Mouse (Mus musculus) left cerebral cortex, postnatal 4 days (tissue): ENCODE results near the gene Ctbp2. TPM values are rescaled to one million over a fixed set of nuclear protein-coding genes. Genes with fewer than 3 reads are reported as not detected.

Experiments used
- DNase-seq: peaks from one replicate; pipeline ENCODE4 v3.0.0-alpha.2; 2022
- intact Hi-C: fragments of 180-260 bp; cut with DNase I; formaldehyde crosslinking; loops from one replicate; pipeline ENCODE4 v1.15.1; 2025
- total RNA-seq, 2 experiments: library from RNA; stranded (reverse); gene quantifications; 2 replicates each; pipeline ENCODE4 v1.2.3; 2021

Gene Ctbp2
- total RNA-seq, 2 experiments from 2014 or later: 41.0 to 48.8 TPM

- intact Hi-C loops: no loop called here
These were observed 76.0 kb downstream of the Ctbp2 start for GRCm38 (mm10) chr7:133048085-133048630.

GRCm38 (mm10) chr7:133047287-133047686, 76.9 kb downstream of the Ctbp2 start:
- DNase-seq: no peak
- intact Hi-C loops: no loop called here

More at GRCm38 (mm10) chr7:133048085-133048630, 76.0 kb downstream of the Ctbp2 start:
- DNase-seq: peak; percentile 61

GRCm38 (mm10) chr7:133044721-133045120, 79.4 kb downstream of the Ctbp2 start:
- DNase-seq: no peak
- intact Hi-C loops: no loop called here

GRCm38 (mm10) chr7:133041784-133042183, 82.4 kb downstream of the Ctbp2 start:
- DNase-seq: no peak
- intact Hi-C loops: no loop called here

GRCm38 (mm10) chr7:133040688-133041345, 83.3 kb downstream of the Ctbp2 start:
- intact Hi-C loops: no loop called here
- DNase-seq: no peak

- intact Hi-C loops: loop anchor here (5.0 kb wide), 1 partner anchor 583 kb away; no protein-coding TSS in a partner anchor
- DNase-seq: no peak
These were observed 84.4 kb downstream of the Ctbp2 start for GRCm38 (mm10) chr7:133039556-133040255.

GRCm38 (mm10) chr7:133037618-133038017, 86.5 kb downstream of the Ctbp2 start:
- intact Hi-C loops: loop anchor here (5.0 kb wide), 1 partner anchor 585 kb away; no protein-coding TSS in a partner anchor
- DNase-seq: no peak

- intact Hi-C loops: loop anchor here (5.0 kb wide), 1 partner anchor 585 kb away; no protein-coding TSS in a partner anchor
- DNase-seq: no peak
These were observed 86.9 kb downstream of the Ctbp2 start for GRCm38 (mm10) chr7:133037217-133037616.

- DNase-seq: no peak
- intact Hi-C loops: loop anchor here (5.0 kb wide), 1 partner anchor 586 kb away; no protein-coding TSS in a partner anchor
These were observed 88.3 kb downstream of the Ctbp2 start for GRCm38 (mm10) chr7:133035901-133036300.

GRCm38 (mm10) chr7:133032589-133033203, 91.5 kb downstream of the Ctbp2 start:
- intact Hi-C loops: loop anchor here (2.0 to 5.0 kb wide), 2 partner anchors 85 to 604 kb away; partner anchors contain the start of gene Edrf1
- peak; percentile 65 for DNase-seq

- DNase-seq: no peak
- intact Hi-C loops: loop anchor here (5.0 kb wide), 1 partner anchor 88 kb away; no protein-coding TSS in a partner anchor
These were observed 94.6 kb downstream of the Ctbp2 start for GRCm38 (mm10) chr7:133029496-133030047.

- intact Hi-C loops: no loop called here
- DNase-seq: no peak
These were observed 95.2 kb downstream of the Ctbp2 start for GRCm38 (mm10) chr7:133029004-133029403.

- DNase-seq: no peak
- intact Hi-C loops: no loop called here
These were observed 96.2 kb downstream of the Ctbp2 start for GRCm38 (mm10) chr7:133027930-133028329.

GRCm38 (mm10) chr7:133024694-133025093, 99.5 kb downstream of the Ctbp2 start:
- intact Hi-C loops: no loop called here

GRCm38 (mm10) chr7:133019481-133020020, 104.6 kb downstream of the Ctbp2 start:
- DNase-seq: no peak
- intact Hi-C loops: no loop called here

More at GRCm38 (mm10) chr7:133024694-133025093, 99.5 kb downstream of the Ctbp2 start:
- no peak for DNase-seq

GRCm38 (mm10) chr7:133018961-133019360, 105.2 kb downstream of the Ctbp2 start:
- no peak for DNase-seq
- intact Hi-C loops: no loop called here

GRCm38 (mm10) chr7:133015416-133016070, 108.6 kb downstream of the Ctbp2 start:
- DNase-seq: no peak
- intact Hi-C loops: no loop called here

GRCm38 (mm10) chr7:133014631-133015030, 109.5 kb downstream of the Ctbp2 start:
- intact Hi-C loops: no loop called here
- DNase-seq: no peak

- intact Hi-C loops: no loop called here
- DNase-seq: no peak
These were observed 110.2 kb downstream of the Ctbp2 start for GRCm38 (mm10) chr7:133013923-133014322.
